Mouse (Mus musculus) induced T-regulatory cell, adult 2 months (primary cell): ENCODE measurements around the gene G6pc3.
A peak's percentile ranks its signal among the peaks of the same experiment; 100 is the strongest.

Experiments
- DNase-seq: peaks from one replicate; pipeline ENCODE4 v3.0.0-alpha.2; 2012; ENCODE audit warnings: low read depth

G6pc3 gene

GRCm38 (mm10) chr11:102218783-102219182 is 29.4 kb downstream of the G6pc3 start:
- peak; percentile 88 for DNase-seq

GRCm38 (mm10) chr11:102219247-102219993 is 30.0 kb downstream of the G6pc3 start:
- no peak for DNase-seq

DNA sequence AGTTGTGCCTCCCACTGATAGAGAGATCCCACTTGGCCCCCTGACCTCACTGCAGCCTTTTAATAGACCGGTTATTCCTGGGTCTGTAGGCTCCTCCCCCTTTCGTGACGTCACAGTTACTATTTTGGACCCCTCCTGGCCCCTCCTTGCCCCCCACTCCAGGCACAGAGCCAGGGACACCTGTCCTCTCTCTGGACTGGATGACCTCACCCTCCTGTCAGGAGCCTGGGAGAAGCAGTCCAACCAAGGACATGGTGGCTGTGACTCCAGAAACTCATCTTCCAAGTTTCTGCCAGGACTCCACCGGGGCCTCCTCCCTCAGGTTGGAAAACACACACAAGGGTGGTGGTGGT is 30.6 kb downstream of the G6pc3 start:
- DNase-seq, result no peak

- DNase-seq, result no peak
Observed at GRCm38 (mm10) chr11:102220451-102220850, 31.0 kb downstream of the G6pc3 start.

- no peak for DNase-seq
Observed at GRCm38 (mm10) chr11:102221243-102221953, 32.0 kb downstream of the G6pc3 start.

GRCm38 (mm10) chr11:102221954-102222351 is 32.5 kb downstream of the G6pc3 start:
- DNase-seq, result no peak

- DNase-seq, result peak; percentile 85
Observed at GRCm38 (mm10) chr11:102223166-102223565, 33.7 kb downstream of the G6pc3 start.

- DNase-seq, result no peak
Observed at GRCm38 (mm10) chr11:102224686-102225085, 35.3 kb downstream of the G6pc3 start.

DNA sequence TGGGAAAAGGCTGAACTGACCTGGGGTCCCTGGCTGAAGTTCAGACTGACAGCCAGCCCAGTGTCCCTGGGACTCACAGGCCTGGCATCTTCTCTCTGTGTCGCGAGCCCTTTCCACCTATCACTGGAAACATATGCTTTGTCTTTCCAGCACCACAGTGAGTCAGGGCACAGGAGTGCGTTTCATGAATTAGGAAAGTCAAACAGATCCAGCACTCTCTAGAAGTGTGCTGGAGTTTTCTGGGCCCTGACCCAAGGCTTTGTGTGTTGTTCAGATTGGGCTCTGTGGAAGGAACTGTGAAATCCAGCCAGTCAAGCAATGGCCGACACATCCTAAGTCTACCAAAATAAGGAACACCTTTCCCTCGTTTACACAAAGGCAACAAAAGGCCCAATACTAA is 35.8 kb downstream of the G6pc3 start:
- DNase-seq, result no peak

DNA sequence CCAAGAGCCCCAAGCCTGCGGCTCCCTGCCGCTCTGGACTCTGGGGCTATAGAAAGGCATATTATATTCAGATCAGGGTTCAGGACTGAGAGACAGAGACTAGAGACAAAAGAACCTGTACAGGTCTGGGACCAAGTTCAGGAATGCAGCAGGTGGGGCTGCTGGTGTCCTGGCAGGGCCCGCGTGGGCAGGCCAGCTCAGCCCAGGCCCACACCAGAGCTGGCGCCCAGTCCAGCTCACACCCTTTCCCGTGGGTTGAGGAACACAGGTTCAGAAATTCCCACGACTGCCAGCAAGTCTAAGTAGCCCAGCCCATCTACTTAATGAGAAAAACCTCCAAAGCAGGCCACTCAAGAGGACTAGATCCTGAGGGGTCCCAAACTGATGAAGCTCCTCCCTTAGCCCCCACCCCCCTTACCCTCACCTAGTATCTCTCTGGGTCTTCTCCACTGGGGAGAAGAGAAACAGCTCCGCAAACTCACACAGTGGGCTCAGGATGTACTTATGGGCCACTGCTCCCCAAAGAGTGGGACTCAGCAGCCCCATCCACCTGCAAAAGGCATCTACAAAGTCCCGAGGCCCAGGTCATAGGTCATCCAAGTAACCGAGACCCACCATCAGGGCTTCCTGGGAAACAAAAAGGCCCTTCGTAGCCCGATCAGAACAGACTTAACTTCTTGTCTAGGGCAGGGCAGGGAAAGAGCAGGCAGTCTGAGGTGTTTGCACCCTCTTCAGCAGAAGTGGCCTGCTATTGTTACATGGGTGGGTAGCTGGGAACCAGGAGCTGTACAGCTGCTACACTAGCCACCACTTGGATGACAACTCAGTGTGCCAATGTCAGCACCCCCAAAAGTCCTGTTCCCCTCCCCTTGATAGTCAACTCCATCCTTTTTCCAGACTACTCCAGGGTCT is 36.9 kb downstream of the G6pc3 start:
- no peak for DNase-seq

DNA sequence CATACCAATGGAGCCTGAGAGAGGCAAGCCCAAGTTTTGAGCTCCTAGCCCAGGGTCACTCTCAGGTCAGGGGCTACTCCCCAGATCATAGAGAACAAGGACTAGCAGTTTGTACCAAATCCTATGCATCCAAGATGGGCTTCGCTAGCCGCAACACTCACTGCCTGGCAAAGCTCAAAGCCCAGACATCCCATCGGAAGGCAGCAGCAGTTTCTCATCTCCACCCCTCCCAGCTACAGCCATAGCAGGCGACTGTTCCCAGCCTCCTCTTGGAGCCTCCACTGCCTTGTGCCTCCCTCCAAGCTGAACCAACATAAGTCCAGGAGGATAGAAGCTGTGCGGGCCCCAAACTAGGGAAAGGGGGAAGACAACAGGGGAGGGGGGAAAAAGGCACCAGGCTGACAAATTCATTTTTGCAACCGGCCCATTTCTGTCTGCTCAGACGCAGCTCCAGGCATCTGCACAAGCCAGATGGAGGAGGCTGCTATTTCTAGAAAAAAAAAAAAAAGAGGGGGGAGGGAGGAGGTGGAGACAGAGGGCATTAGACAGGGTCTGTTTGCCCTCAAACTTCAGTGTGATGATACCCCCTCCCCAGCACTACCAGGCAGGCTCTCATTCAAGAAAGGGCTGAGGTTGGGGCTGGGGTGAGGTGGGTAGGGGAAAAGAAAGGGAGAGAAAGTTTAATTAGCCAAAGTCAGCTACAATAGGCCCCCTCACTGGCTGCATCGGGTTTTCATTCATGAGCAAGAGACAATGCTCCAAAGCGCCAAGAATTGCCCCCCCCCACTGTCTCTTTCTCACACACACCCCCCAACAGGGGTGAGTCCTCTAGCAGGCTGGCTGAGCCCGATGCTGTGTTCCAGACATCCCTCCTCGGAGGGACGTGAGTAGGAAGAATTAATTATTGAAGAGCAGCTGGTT is 38.1 kb downstream of the G6pc3 start:
- DNase-seq, result no peak

- no peak for DNase-seq
Observed at GRCm38 (mm10) chr11:102228191-102228545, 38.7 kb downstream of the G6pc3 start.

DNA sequence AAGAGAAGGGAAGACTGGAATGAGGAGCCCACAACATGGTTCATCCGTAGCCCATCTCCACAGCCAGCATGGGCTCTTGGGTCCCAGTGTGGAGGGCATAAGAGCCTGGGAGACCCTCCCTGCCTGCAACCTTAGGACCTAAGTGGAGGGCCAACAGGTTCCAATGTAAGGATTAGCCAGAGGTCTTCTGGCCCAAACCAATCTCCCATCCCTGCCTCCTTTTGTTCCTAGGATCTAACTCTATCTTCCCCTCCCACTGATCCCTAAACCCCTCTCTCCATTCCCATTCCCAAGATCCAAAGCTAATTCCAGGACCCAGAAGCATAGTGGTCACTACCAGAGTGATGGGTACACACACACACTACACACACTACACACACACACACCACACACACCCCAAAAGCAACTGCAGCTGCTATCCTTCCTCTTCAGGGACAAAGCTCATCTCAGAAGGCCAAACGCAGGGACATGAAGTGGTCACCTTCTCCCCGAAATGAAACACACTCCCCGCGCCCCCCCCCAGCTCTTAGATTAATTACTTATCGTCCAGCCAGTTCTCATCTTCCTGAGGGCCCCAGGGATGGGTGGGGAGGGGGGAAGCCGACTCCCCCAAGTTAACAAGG is 39.3 kb downstream of the G6pc3 start:
- no peak for DNase-seq

DNA sequence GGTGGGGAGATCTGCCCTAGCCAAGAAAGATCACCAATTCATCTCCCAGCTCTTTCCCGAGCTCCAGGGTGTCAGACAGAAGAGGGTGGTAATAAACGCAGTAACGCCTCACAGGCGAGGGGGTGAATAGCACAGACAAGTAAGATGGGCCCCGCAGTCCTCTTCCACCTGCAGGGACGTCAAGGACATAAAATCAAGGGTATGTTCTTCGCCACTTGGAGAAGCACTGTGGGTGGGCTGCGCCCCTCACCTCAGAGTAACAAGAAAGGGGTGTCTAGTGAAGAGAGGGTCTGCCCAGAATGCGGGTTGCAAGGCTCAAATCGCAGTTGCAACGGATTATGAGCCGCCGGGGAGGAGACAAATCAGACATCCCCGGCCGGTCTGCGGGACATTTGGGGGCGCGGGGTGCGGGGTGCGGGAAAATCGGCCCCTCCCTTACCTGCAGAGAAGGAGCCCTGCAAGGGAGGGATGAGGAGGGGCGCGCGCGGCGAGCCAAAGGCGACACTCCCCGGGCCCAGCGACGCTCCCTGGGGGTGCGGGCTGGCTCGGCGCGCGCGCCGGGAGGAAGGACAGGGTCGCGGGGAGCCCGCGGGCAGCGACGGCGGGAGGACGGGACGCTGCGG is 40.0 kb downstream of the G6pc3 start:
- DNase-seq, result peak; percentile 59

- DNase-seq, result peak; percentile 99
Observed at GRCm38 (mm10) chr11:102230006-102230741, 40.8 kb downstream of the G6pc3 start, which contains the start of gene Hdac5. Hdac5 (minus strand) TSS chr11:102230166.

GRCm38 (mm10) chr11:102236022-102236421 is 46.6 kb downstream of the G6pc3 start:
- DNase-seq, result no peak

DNA sequence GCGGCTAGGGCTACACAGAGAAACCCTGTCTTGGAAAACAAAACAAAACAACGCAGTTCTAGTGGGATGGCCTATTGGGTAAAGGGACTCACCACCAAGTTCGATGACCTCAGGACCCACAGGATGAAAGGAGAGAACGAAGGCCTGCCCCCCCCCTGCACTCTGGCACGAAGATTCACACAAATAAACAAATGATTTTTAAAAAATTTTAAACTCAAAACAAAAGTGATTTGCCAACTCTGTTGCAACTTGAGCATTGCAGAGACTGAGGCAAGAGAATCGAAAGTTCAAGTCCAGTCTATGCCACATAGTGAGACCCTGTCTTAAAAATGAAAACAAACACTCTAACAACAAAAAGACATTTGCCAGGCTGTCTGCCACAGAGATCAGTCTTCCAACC is 51.2 kb downstream of the G6pc3 start:
- no peak for DNase-seq

DNA sequence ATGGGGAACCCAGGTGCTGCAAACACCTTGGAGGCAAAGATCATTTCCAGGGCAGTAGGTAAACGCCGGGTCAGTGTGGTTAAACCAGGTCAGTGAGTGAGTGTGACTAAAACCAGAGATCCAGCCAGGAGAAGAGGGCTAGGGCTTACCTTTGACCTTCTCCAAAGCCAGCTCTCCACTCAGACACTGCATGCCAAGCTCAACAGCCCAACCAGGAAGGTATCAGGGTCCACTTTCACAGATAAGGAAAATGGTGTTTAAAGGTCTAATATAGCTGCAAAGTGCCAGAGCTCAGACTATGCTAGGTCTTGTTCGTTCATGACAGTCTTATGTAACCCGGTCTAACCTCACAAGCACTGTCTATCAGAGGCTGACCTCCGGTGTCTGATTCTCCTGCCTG is 51.8 kb downstream of the G6pc3 start:
- DNase-seq, result no peak

GRCm38 (mm10) chr11:102241874-102242273 is 52.5 kb downstream of the G6pc3 start:
- no peak for DNase-seq
